Mouse (Mus musculus): ENCODE results near the gene Zp3. TPM values are rescaled to one million over a fixed set of nuclear protein-coding genes. Genes with fewer than 3 reads are reported as not detected.

The Zp3 gene
- polyA plus RNA-seq, 1 experiment: not detected

GRCm38 (mm10) chr5:135982398-135982797, 2.5 kb downstream of the Zp3 start:
- Histone ChIP-seq H3K27ac (ENCODE audit: control insufficient read depth, insufficient read depth, low read depth, low read length, poor library complexity) (no peak overlapping the region), H3K4me3 (replicated peaks; ENCODE audit: control insufficient read depth, low read depth, low read length) (no peak overlapping the region), H3K4me1 (ENCODE audit: control insufficient read depth, insufficient read depth, low read length) (no peaks in the 10 kb centered on the region)
- peak; percentile 95 for TF ChIP-seq CTCF (IDR thresholded peaks at IDR 0.05; ENCODE audit: control insufficient read depth, insufficient read depth, low read length)
- TF ChIP-seq POLR2A (IDR thresholded peaks at IDR 0.05; ENCODE audit: borderline replicate concordance, control insufficient read depth, low read depth, low read length): no peak
- 63% methylated on average over 6 of the region's 6 CpGs for WGBS

DNA sequence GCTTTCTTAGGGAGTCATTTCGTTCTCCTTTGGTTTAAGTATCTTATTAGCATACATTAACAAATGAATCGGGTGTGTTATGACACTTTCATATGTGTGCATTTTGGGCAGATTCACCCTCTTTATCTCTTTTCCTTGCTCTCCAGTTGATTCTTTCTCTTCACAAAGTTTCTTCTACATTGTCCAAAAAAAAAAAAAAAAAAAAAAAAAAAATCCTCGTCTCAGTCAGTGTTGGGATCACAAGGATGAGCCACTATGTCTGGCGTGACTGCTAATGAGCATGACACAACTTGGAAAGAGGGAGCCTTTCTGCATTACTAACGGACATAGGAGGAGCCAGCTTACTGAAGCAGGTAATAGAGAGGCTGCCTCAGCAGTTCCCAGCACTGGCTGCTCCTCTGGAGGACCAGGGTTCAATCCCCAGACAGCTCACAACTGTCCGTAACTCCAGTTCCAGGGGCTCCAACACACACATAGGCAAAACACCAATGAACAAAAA, 4.7 kb downstream of the Zp3 start:
- no peak for TF ChIP-seq CTCF (IDR thresholded peaks at IDR 0.05; ENCODE audit: control insufficient read depth, insufficient read depth, low read length)
- TF ChIP-seq POLR2A (IDR thresholded peaks at IDR 0.05; ENCODE audit: borderline replicate concordance, control insufficient read depth, low read depth, low read length): no peak
- Histone ChIP-seq H3K27ac (ENCODE audit: control insufficient read depth, insufficient read depth, low read depth, low read length, poor library complexity) (no peak overlapping the region), H3K4me1 (ENCODE audit: control insufficient read depth, insufficient read depth, low read length) (no peaks in the 10 kb centered on the region; the same call in 1 of the 2 replicates), H3K4me3 (replicated peaks; ENCODE audit: control insufficient read depth, low read depth, low read length) (no peak overlapping the region)
- 77% methylated on average over 6 of the region's 6 CpGs for WGBS

GRCm38 (mm10) chr5:135987248-135987647, 7.3 kb downstream of the Zp3 start:
- Histone ChIP-seq H3K4me1 (ENCODE audit: control insufficient read depth, insufficient read depth, low read length) (peaks cover 6% of the 10 kb centered on the region), H3K4me3 (replicated peaks; ENCODE audit: control insufficient read depth, low read depth, low read length) (no peak overlapping the region), H3K27ac (ENCODE audit: control insufficient read depth, insufficient read depth, low read depth, low read length, poor library complexity) (no peak overlapping the region)
- no peak for TF ChIP-seq POLR2A (IDR thresholded peaks at IDR 0.05; ENCODE audit: borderline replicate concordance, control insufficient read depth, low read depth, low read length)
- no peak for TF ChIP-seq CTCF (IDR thresholded peaks at IDR 0.05; ENCODE audit: control insufficient read depth, insufficient read depth, low read length)
- 48% methylated on average over 11 of the region's 11 CpGs for WGBS

DNA sequence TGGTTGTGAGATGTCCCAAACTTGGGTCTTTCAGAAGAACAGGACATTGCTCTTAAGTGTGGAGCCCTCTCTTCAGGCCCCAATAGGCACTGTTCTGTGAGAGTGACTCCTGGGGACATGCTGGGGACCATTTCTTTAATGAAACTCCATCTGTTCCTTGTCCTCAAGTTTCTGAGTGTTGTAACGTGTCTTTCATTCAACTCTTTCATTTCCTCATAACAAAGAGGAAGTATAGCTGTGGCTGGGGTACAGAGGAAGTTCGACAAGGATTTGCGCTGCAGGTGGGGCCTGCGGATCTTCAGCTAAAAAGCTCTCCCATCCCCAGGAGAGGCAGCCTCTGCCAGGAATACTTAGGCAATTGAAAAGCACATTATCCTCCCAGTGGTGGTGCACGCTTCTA, 10.7 kb downstream of the Zp3 start:
- TF ChIP-seq POLR2A (IDR thresholded peaks at IDR 0.05; ENCODE audit: borderline replicate concordance, control insufficient read depth, low read depth, low read length): no peak
- TF ChIP-seq CTCF (IDR thresholded peaks at IDR 0.05; ENCODE audit: control insufficient read depth, insufficient read depth, low read length): no peak
- 7% methylated on average over 5 of the region's 5 CpGs for WGBS
- Histone ChIP-seq H3K4me1 (ENCODE audit: control insufficient read depth, insufficient read depth, low read length) (peaks cover 6% of the 10 kb centered on the region), H3K27ac (ENCODE audit: control insufficient read depth, insufficient read depth, low read depth, low read length, poor library complexity) (peak overlapping the region; percentile 62), H3K4me3 (replicated peaks; ENCODE audit: control insufficient read depth, low read depth, low read length) (no peak overlapping the region)

- 76% methylated on average over 5 of the region's 5 CpGs for WGBS
- Histone ChIP-seq H3K27ac (ENCODE audit: control insufficient read depth, insufficient read depth, low read depth, low read length, poor library complexity) (no peak overlapping the region), H3K4me3 (replicated peaks; ENCODE audit: control insufficient read depth, low read depth, low read length) (no peak overlapping the region), H3K4me1 (ENCODE audit: control insufficient read depth, insufficient read depth, low read length) (peaks cover 6% of the 10 kb centered on the region)
- TF ChIP-seq POLR2A (IDR thresholded peaks at IDR 0.05; ENCODE audit: borderline replicate concordance, control insufficient read depth, low read depth, low read length) (no peak), CTCF (IDR thresholded peaks at IDR 0.05; ENCODE audit: control insufficient read depth, insufficient read depth, low read length) (no peak)
Observed at GRCm38 (mm10) chr5:135993381-135993965, 13.6 kb downstream of the Zp3 start.

DNA sequence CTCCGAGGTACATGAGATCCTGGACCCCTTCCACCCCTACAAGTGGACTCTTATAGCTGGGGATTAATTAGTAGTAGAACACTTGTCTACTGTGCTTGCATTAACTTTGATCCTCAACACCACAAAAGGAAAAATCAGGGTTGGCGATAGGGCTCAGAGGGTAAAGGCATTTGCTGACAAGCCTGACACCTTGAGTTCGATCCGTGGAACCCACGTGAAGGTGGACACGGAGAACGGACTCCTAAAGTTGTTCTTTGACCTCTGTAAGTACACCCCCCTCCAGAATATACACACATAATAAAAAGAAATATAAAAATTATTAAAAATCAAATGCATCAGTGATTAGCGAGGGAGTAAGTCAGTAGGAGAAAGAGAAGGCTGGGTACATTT, 14.4 kb downstream of the Zp3 start:
- 72% methylated on average over 8 of the region's 8 CpGs for WGBS

DNA sequence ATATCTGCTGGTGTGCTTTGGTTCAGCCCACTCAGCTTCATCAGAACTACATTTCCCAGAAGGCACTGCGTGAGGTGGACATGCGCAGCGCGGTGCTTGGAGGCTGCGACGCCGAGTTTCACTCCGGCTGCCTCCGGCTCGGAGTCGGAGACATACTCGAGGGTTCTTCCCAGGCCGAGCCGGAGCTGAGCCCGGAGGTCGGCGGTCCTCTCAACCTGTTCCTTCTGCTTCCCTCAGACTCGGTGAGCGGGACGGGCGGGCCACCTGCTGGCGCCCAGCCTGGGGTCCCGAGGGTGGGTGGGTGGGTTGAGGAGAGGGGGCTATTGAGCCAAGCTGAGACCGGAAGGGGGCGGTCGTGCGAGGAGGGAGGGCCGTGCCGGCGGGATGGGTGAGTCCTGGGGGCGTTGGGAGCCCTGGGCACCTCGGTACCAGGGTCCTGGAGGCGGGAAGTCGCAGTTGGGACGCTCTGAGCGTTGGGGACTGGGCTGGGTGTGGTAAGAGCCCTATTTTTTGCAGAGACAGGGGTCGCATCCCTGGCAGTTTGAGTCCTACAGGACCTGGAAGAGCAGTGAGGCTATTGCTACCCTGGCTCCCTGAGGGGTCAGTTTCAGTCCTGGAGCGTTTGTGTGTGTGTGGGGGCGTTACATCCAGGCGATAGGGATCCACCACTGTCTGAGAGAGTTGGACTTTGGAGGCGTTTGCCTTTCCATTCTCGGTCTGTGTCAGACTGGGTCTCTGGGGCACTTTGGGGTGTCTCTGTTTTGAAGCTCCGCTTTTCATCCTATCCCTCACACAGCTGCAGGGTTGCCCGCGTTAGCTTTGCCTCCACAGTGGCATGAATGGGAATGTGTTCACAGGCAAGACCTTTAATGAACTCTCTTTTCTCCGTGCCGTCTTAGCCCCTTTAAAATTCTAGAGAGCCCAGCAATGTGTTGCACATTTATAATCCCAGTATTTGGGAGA, 15.1 kb downstream of the Zp3 start, which contains the start of gene Dtx2:
Dtx2 (plus strand) TSS at position 76 of the 963 bp plus-strand sequence.
- WGBS: 1% methylated on average over 47 of the region's 47 CpGs
- TF ChIP-seq CTCF (IDR thresholded peaks at IDR 0.05; ENCODE audit: control insufficient read depth, insufficient read depth, low read length) (no peak), POLR2A (IDR thresholded peaks at IDR 0.05; ENCODE audit: borderline replicate concordance, control insufficient read depth, low read depth, low read length) (peak; percentile 97; the same call in 1 of the 2 replicates)
- H3K27ac ChIP-seq (ENCODE audit: control insufficient read depth, insufficient read depth, low read depth, low read length, poor library complexity): no peak within 1 kb of the TSS; the same call in 1 of the 2 replicates

More for the DNA sequence above, 14.4 kb downstream of the Zp3 start:
- Histone ChIP-seq H3K4me1 (ENCODE audit: control insufficient read depth, insufficient read depth, low read length) (peaks cover 6% of the 10 kb centered on the region), H3K4me3 (replicated peaks; ENCODE audit: control insufficient read depth, low read depth, low read length) (no peak overlapping the region), H3K27ac (ENCODE audit: control insufficient read depth, insufficient read depth, low read depth, low read length, poor library complexity) (no peak overlapping the region)
- TF ChIP-seq POLR2A (IDR thresholded peaks at IDR 0.05; ENCODE audit: borderline replicate concordance, control insufficient read depth, low read depth, low read length): no peak

DNA sequence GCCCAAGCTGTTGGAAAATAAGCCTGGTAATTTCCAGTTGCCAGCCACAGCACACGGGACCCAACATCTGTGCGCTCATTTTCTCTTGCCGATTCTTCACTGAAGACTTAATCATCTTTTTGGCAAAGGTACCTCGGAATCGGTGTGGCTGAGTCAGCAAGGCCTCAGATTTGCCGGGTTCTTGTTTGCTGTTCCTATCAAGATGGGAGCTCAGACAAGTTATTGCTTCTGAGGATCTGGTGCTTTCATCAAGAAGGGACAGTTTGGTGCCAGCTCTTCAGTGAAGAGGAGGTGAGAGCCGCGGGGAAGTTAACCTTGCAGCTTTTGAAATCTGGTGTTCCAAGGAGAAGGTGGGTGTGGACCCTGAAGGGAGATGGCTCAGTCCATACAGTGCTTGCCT, 16.3 kb downstream of the Zp3 start:
- TF ChIP-seq CTCF (IDR thresholded peaks at IDR 0.05; ENCODE audit: control insufficient read depth, insufficient read depth, low read length): no peak
- no peak for TF ChIP-seq POLR2A (IDR thresholded peaks at IDR 0.05; ENCODE audit: borderline replicate concordance, control insufficient read depth, low read depth, low read length)
- peaks cover 2% of the 10 kb centered on the region; the same call in 1 of the 2 replicates for H3K4me1 ChIP-seq (ENCODE audit: control insufficient read depth, insufficient read depth, low read length)
- H3K27ac ChIP-seq (ENCODE audit: control insufficient read depth, insufficient read depth, low read depth, low read length, poor library complexity): no peak overlapping the region
- WGBS: 86% methylated on average over 8 of the region's 8 CpGs
- no peak overlapping the region for H3K4me3 ChIP-seq (replicated peaks; ENCODE audit: control insufficient read depth, low read depth, low read length)

More for the DNA sequence above, 15.1 kb downstream of the Zp3 start, which contains the start of gene Dtx2:
- peaks cover 6% of the 10 kb centered on the region for H3K4me1 ChIP-seq (ENCODE audit: control insufficient read depth, insufficient read depth, low read length)
- H3K4me3 ChIP-seq (replicated peaks; ENCODE audit: control insufficient read depth, low read depth, low read length): peak within 1 kb of the TSS; percentile 56
